Mouse (Mus musculus) Muller cell, postnatal 12 days (primary cell): ENCODE data around the gene 4931428L18Rik.

Experiments
- DNase-seq: peaks from one replicate; pipeline ENCODE4 v3.0.0-alpha.2; 2015; ENCODE audit errors: inconsistent ontology term

The 4931428L18Rik gene

GRCm38 (mm10) chr1:31222564-31222963 lies at the start of gene 4931428L18Rik, which contains the start of gene Pih1d3:
Gene 4931428L18Rik, minus strand, starts transcription at chr1:31222684.
Gene Pih1d3, plus strand, starts transcription at chr1:31222838.
- DNase-seq = no peak

GRCm38 (mm10) chr1:31260218-31260923 lies 37.9 kb upstream of the 4931428L18Rik start:
- DNase-seq = no peak

GRCm38 (mm10) chr1:31233319-31234036 lies 11.0 kb upstream of the 4931428L18Rik start:
- peak; percentile 87 for DNase-seq

- DNase-seq = no peak
Measured at GRCm38 (mm10) chr1:31220599-31221250, 1.8 kb downstream of the 4931428L18Rik start.

- DNase-seq = no peak
Measured at GRCm38 (mm10) chr1:31214831-31215230, 7.7 kb downstream of the 4931428L18Rik start.

GRCm38 (mm10) chr1:31210144-31210543 lies 12.3 kb downstream of the 4931428L18Rik start:
- DNase-seq = peak; percentile 36

GRCm38 (mm10) chr1:31205770-31206169 lies 16.7 kb downstream of the 4931428L18Rik start:
- no peak for DNase-seq

- DNase-seq = no peak
Measured at GRCm38 (mm10) chr1:31205346-31205745, 17.1 kb downstream of the 4931428L18Rik start.

- DNase-seq = no peak
Measured at GRCm38 (mm10) chr1:31203771-31204170, 18.7 kb downstream of the 4931428L18Rik start.

- DNase-seq = no peak
Measured at GRCm38 (mm10) chr1:31196959-31197358, 25.5 kb downstream of the 4931428L18Rik start.

GRCm38 (mm10) chr1:31195633-31196032 lies 26.9 kb downstream of the 4931428L18Rik start:
- DNase-seq = no peak

GRCm38 (mm10) chr1:31190237-31190866 lies 32.1 kb downstream of the 4931428L18Rik start:
- DNase-seq = no peak

- peak; percentile 85 for DNase-seq
Measured at GRCm38 (mm10) chr1:31178264-31178663, 44.2 kb downstream of the 4931428L18Rik start.

GRCm38 (mm10) chr1:31176101-31176500 lies 46.4 kb downstream of the 4931428L18Rik start, which contains the start of gene Lgsn:
Gene Lgsn, plus strand, starts transcription at chr1:31176401.
- peak; percentile 35 for DNase-seq

- DNase-seq = no peak
Measured at GRCm38 (mm10) chr1:31175401-31175800, 47.1 kb downstream of the 4931428L18Rik start.

GRCm38 (mm10) chr1:31165326-31166121 lies 57.0 kb downstream of the 4931428L18Rik start:
- no peak for DNase-seq

- DNase-seq = peak; percentile 64
Measured at GRCm38 (mm10) chr1:31164527-31165189, 57.8 kb downstream of the 4931428L18Rik start.

- DNase-seq = peak; percentile 91
Measured at GRCm38 (mm10) chr1:31156884-31157283, 65.6 kb downstream of the 4931428L18Rik start.

- no peak for DNase-seq
Measured at GRCm38 (mm10) chr1:31156185-31156584, 66.3 kb downstream of the 4931428L18Rik start.

GRCm38 (mm10) chr1:31153793-31154349 lies 68.6 kb downstream of the 4931428L18Rik start:
- peak; percentile 73 for DNase-seq
